Mouse (Mus musculus) heart, postnatal 0 days (tissue): ENCODE data around the gene Urad. TPM values are rescaled to one million over a fixed set of nuclear protein-coding genes. Genes with fewer than 3 reads are reported as not detected.

ENCODE experiments used
- ATAC-seq: fragments of 200-750 bp; cut with Nextera tagmentation; 2 replicates; pipeline ENCODE4 v1.8.0; 2017; ENCODE audit warnings: low read depth, moderate number of reproducible peaks, moderate library complexity; ENCODE audit not compliant: insufficient read depth
- DNase-seq: peaks from one replicate; pipeline ENCODE4 v3.0.0-alpha.2; 2016; ENCODE audit warnings: low spot score
- H3K27ac ChIP-seq: fragments of 300-500 bp; sonication (generic); 2 replicates; pipeline ENCODE4 v1.5.1; 2014; ENCODE audit warnings: low read depth, mild to moderate bottlenecking
- H3K27me3 ChIP-seq: fragments of 300-500 bp; sonication (generic); 2 replicates; pipeline ENCODE4 v1.6.1; 2014; ENCODE audit warnings: low read length, mixed read lengths; ENCODE audit not compliant: control insufficient read depth, insufficient read depth
- H3K36me3 ChIP-seq: fragments of 300-500 bp; sonication (generic); replicated peaks from 2 replicates; pipeline ENCODE4 v1.6.1; 2014; ENCODE audit warnings: low read length, mixed read lengths; ENCODE audit not compliant: control insufficient read depth, insufficient read depth
- H3K4me1 ChIP-seq: fragments of 300-500 bp; sonication (generic); 2 replicates; pipeline ENCODE4 v1.6.1; 2014; ENCODE audit warnings: antibody characterized with exemption; ENCODE audit not compliant: control insufficient read depth, insufficient read depth
- H3K4me2 ChIP-seq: fragments of 300-500 bp; sonication (generic); 2 replicates; pipeline ENCODE4 v1.6.1; 2014; ENCODE audit warnings: low read depth, mild to moderate bottlenecking, low read length, moderate library complexity
- H3K4me3 ChIP-seq: fragments of 300-500 bp; sonication (generic); 2 replicates; pipeline ENCODE4 v1.5.1; 2014; ENCODE audit warnings: low read depth, low read length
- H3K9ac ChIP-seq: fragments of 300-500 bp; sonication (generic); replicated peaks from 2 replicates; pipeline ENCODE4 v1.6.1; 2014; ENCODE audit warnings: low read depth, low read length, mixed read lengths
- H3K9me3 ChIP-seq: fragments of 300-500 bp; sonication (generic); replicated peaks from 2 replicates; pipeline ENCODE4 v1.6.1; 2016; ENCODE audit warnings: low read length; ENCODE audit not compliant: control insufficient read depth
- CTCF ChIP-seq: IDR thresholded peaks from 2 replicates; pipeline ENCODE4 v1.5.1; 2016; ENCODE audit warnings: antibody characterized with exemption, control low read depth, low read depth
- EP300 ChIP-seq: IDR thresholded peaks from 2 replicates; pipeline ENCODE4 v1.6.1; 2016; ENCODE audit warnings: antibody characterized with exemption, low read depth
- WGBS: fragments of 180-500 bp; shearing (Covaris S2); extraction: QIAGEN DNeasy Blood & Tissue Kit; methylation state at CpG from one replicate; pipeline ENCODE4 v1.1.7; 2014; 5-methylcytosine and 5-hydroxymethylcytosine counted together
- polyA plus RNA-seq: library from polyadenylated mRNA; unstranded; fragments of >200 nt; fragmentation: Nextera tagmentation; extraction: Ambion mirVana; gene quantifications from 2 replicates; pipeline ENCODE4 v1.2.1, GENCODE M21; 2015
- total RNA-seq: library from RNA; depleted of rRNA; stranded (reverse); fragments of >200 nt; gene quantifications from 2 replicates; pipeline ENCODE4 v1.2.3, GENCODE M21; 2014; ENCODE audit warnings: low replicate concordance; rRNA removed

The Urad gene
- total RNA-seq = not detected in 2 replicates
- polyA plus RNA-seq = not detected in 2 replicates

DNA sequence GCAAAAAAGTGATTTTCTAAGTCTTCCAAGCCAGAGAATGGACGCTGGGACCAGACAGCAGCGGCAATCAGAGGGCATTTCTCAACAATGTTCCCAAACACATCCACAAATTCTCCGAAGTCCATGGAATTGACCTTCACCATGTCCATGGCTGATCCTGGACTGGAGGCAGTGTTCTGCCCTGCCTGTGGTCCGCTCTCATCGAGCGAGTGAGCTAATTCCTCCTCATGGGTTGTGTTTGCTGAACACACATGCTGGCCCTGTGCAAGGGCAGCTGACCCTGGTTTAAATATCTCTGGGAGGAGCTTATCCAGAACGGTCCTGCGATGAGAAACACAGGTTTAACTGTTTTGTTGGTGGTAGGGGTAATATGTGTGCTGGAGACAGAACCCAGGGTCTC lies at the start of gene Urad:
Gene Urad, minus strand, starts transcription at position 258 of the 400 bp plus-strand sequence.
- WGBS = 62% methylated on average over 8 of the region's 8 CpGs
- no peak within 1 kb of the TSS for H3K4me3 ChIP-seq
- DNase-seq = no peak
- no peaks in the 10 kb centered on the region for H3K4me1 ChIP-seq
- no peaks in the 10 kb centered on the region for H3K36me3 ChIP-seq
- no peaks in the 10 kb centered on the region for H3K9me3 ChIP-seq
- H3K9ac ChIP-seq = no peak within 1 kb of the TSS
- H3K4me2 ChIP-seq = no peak within 1 kb of the TSS
- peaks cover 55% of the 10 kb centered on the region for H3K27me3 ChIP-seq
- no peak for ATAC-seq
- no peak within 1 kb of the TSS for H3K27ac ChIP-seq
- TF ChIP-seq CTCF (no peak), EP300 (no peak)

DNA sequence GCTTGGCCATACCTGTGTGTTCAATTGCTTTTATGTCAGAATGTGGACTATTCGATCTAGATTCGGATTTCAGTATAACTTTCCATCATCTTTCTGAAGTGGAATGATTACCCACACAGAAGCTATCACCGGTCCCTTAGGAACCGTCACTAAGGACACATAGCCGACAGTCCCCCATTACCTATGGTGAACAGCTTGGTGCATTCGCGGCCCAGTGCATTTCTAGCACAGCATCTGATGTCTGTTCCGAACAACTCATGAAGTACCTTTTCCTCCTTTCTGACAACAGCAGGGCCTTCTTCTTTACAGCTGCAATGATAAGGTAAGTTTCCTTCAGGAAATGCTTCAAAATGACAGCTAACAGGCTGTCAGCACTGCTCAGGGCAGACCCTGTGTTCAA lies 48.0 kb upstream of the Urad start:
- H3K36me3 ChIP-seq = no peaks in the 10 kb centered on the region
- no peaks in the 10 kb centered on the region for H3K4me1 ChIP-seq
- no peak overlapping the region for H3K4me2 ChIP-seq
- WGBS = 74% methylated on average over 8 of the region's 8 CpGs
- H3K4me3 ChIP-seq = no peak overlapping the region
- DNase-seq = no peak
- TF ChIP-seq EP300 (no peak), CTCF (no peak)
- ATAC-seq = no peak
- no peaks in the 10 kb centered on the region for H3K27me3 ChIP-seq
- no peak overlapping the region for H3K27ac ChIP-seq
- H3K9me3 ChIP-seq = no peaks in the 10 kb centered on the region
- H3K9ac ChIP-seq = no peak overlapping the region

DNA sequence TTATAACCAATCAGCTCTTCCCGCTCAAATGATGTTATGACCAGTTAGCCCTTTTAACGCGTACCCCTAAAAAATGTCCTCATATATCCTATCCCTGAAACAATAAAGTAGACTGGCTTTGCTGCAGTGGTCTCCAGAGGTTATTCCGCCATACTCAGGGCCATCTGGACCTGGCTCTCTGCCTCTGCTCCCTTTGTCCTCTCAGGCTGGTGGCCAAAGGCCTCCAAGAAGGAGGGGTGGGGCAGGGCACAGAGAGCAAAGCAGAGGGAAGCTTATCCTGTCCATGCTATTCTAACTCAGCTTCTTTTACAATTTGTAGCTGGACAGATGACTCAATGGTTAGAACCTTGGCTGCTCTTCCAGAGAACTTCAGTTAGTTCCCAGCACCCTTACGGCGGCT lies 46.0 kb upstream of the Urad start:
- Histone ChIP-seq H3K36me3 (no peaks in the 10 kb centered on the region), H3K4me3 (no peak overlapping the region), H3K4me1 (no peaks in the 10 kb centered on the region), H3K27me3 (no peaks in the 10 kb centered on the region), H3K27ac (no peak overlapping the region), H3K9ac (no peak overlapping the region), H3K9me3 (no peaks in the 10 kb centered on the region), H3K4me2 (no peak overlapping the region)
- WGBS = 86% methylated on average over 6 of the region's 6 CpGs
- ATAC-seq (no peak), DNase-seq (no peak)
- TF ChIP-seq EP300 = no peak
- TF ChIP-seq CTCF = no peak

DNA sequence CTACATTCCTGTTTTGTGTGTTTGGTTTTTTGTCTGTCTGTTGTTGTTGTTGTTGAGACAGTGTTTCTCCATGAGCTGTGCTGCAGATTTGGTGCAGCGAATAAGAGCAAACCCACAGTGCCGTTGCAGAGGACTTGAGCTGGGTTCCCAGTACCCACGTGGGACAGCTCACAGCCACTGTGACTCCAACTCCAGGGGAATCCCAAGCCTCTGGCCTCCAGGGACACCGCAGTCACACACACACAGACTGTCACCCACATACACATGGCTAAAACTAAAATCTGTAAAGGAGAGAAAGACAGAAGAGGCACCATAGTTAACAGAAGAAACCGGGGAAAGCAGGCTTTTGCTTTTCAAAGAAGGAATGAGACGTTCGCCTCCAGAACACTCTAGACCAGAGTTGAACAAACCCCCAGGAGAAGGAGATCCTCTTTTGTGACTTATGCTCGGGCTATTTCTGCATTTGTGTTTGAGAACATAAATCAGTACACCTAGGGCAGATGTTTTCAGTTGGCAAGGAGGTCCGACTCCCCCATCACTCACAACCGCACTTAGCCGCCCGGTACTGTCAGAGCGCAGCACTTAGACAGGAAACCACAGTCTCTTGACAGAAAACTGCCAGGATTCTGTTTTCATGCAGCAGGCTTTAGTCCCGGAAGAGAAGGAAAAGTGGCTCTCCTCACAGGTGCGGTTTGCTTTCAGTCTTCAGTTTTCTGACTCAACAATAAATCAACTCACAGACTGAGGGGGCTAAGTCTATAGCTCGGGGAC lies 43.9 kb upstream of the Urad start:
- H3K27me3 ChIP-seq = no peaks in the 10 kb centered on the region
- no peaks in the 10 kb centered on the region for H3K4me1 ChIP-seq
- no peak overlapping the region for H3K4me2 ChIP-seq
- no peak for ATAC-seq
- no peaks in the 10 kb centered on the region for H3K36me3 ChIP-seq
- 54% methylated on average over 16 of the region's 16 CpGs for WGBS
- no peak overlapping the region for H3K27ac ChIP-seq
- no peak overlapping the region for H3K9ac ChIP-seq
- TF ChIP-seq EP300 (no peak), CTCF (no peak)
- no peak for DNase-seq
- H3K9me3 ChIP-seq = no peaks in the 10 kb centered on the region
- no peak overlapping the region for H3K4me3 ChIP-seq

DNA sequence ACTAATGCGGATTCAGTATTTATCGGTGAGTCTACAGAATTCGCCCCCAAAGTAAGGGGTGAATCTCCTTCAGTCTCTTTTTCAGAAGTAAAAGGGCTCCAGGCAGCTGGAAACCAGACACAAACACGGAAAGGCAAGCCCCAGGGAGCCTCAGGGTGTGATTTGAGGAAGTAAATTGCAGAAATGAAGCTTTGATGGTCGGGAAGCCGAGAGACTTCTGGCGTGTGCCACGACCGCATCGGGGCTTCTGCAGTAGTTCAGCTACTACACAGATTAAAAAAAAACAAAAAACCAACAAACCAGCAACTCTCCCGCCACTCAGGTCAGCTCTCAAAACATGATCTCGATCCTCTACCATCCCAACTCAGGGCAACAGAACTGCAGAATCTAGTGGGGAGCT lies 40.8 kb upstream of the Urad start:
- Histone ChIP-seq H3K4me3 (no peak overlapping the region), H3K36me3 (no peaks in the 10 kb centered on the region), H3K27me3 (no peaks in the 10 kb centered on the region), H3K4me1 (no peaks in the 10 kb centered on the region), H3K4me2 (no peak overlapping the region), H3K9ac (no peak overlapping the region), H3K9me3 (no peaks in the 10 kb centered on the region), H3K27ac (no peak overlapping the region)
- 73% methylated on average over 12 of the region's 12 CpGs for WGBS
- TF ChIP-seq CTCF (no peak), EP300 (no peak)
- ATAC-seq = no peak
- DNase-seq = no peak

DNA sequence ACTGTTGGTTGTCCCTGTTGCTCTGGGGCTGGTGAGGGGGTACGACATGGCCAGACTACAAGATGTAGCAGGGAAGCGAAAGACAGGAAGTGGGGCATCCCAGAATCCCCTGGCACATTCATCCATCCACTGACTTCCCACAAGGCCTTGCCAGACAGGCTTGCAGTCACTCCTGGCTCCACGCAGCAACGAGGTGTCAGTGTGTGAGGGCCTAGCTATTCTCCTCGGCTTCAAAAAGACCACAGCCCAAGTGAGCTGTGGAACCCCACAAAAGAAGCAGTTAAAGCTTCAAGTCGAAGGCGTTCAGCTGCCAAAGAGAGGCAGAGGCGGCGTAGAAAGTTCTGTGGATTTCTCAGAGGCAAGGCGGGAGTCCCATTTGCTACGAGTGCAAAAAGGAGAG lies 36.2 kb upstream of the Urad start:
- WGBS = 82% methylated on average over 11 of the region's 11 CpGs
- Histone ChIP-seq H3K27ac (peak overlapping the region; percentile 4; the same call in 1 of the 2 replicates), H3K9ac (no peak overlapping the region), H3K4me2 (no peak overlapping the region), H3K9me3 (no peaks in the 10 kb centered on the region), H3K27me3 (no peaks in the 10 kb centered on the region), H3K4me3 (no peak overlapping the region), H3K4me1 (no peaks in the 10 kb centered on the region), H3K36me3 (no peaks in the 10 kb centered on the region)
- TF ChIP-seq CTCF (no peak), EP300 (no peak)
- ATAC-seq (no peak), DNase-seq (no peak)
